20 mouse cellular contexts compared by ENCODE assay signal in genomic region chr19:47053471-47053870, GRCm38 (mm10). TPM values are rescaled to one million over a fixed set of nuclear protein-coding genes. Genes with fewer than 3 reads are reported as not detected.
DNase-seq lines count a peak whose midpoint lies in the region; ATAC-seq and TF ChIP-seq lines count a peak whose summit lies in the region.
"Had no signal": no experiment of that assay in that cellular context is flagged by ENCODE, and none has a peak within 500 bp of the region (broad histone marks: within the 10 kb centered on the region; RNA-seq: fewer than 3 reads in every experiment).

No protein-coding gene starts in this region.

- H3K27me3 ChIP-seq in liver, adult 2 months (ENCODE audit: control insufficient read depth, insufficient read depth, low read length), result no peaks in the 10 kb centered on the region
- no peaks in the 10 kb centered on the region for H3K27me3 ChIP-seq in intestine, embryonic 15.5 days (replicated peaks)
- no peaks in the 10 kb centered on the region for H3K27me3 ChIP-seq in kidney, embryonic 16.5 days (ENCODE audit: insufficient read depth, low read length)
- no peaks in the 10 kb centered on the region for H3K27me3 ChIP-seq in small intestine, adult 2 months (ENCODE audit: control insufficient read depth, insufficient read depth, low read length)
- no peaks in the 10 kb centered on the region for H3K27me3 ChIP-seq in lung, postnatal 0 days (replicated peaks; ENCODE audit: insufficient read depth, low read length)
- H3K27me3 ChIP-seq: forebrain, embryonic 12.5 days; liver, embryonic 15.5 days had no signal

- H3K79me2 ChIP-seq in liver, adult 2 months (ENCODE audit: control insufficient read depth, insufficient read depth, low read length), result peaks cover 4% of the 10 kb centered on the region; the same call in 1 of the 2 replicates

- no peak for TF ChIP-seq POLR2A in liver, adult 2 months (IDR thresholded peaks at IDR 0.05; ENCODE audit: extremely low read depth, insufficient read depth, low read length)
- no peak for TF ChIP-seq POLR2A in small intestine, adult 2 months (IDR thresholded peaks at IDR 0.05; ENCODE audit: low read depth, low read length)

- H3K9ac ChIP-seq in liver, adult 2 months (ENCODE audit: low read depth, low read length), result no peak overlapping the region
- no peak overlapping the region for H3K9ac ChIP-seq in intestine, embryonic 15.5 days
- no peak overlapping the region for H3K9ac ChIP-seq in kidney, embryonic 16.5 days (replicated peaks; ENCODE audit: low read length)
- no peak overlapping the region for H3K9ac ChIP-seq in lung, postnatal 0 days (replicated peaks; ENCODE audit: low read depth)
- H3K9ac ChIP-seq: forebrain, embryonic 12.5 days; hindbrain, embryonic 14.5 days; liver, embryonic 15.5 days had no signal

- H3K4me2 ChIP-seq in intestine, embryonic 15.5 days (replicated peaks), result no peak overlapping the region
- H3K4me2 ChIP-seq in kidney, embryonic 16.5 days (replicated peaks; ENCODE audit: low read depth, low read length), result no peak overlapping the region
- no peak overlapping the region for H3K4me2 ChIP-seq in lung, postnatal 0 days (replicated peaks; ENCODE audit: low read depth, low read length)
- H3K4me2 ChIP-seq: forebrain, embryonic 12.5 days; hindbrain, embryonic 14.5 days; liver, embryonic 15.5 days had no signal

- TF ChIP-seq CTCF in liver, adult 2 months (IDR thresholded peaks at IDR 0.05; ENCODE audit: low read depth, low read length), result no peak
- TF ChIP-seq CTCF in small intestine, adult 2 months (IDR thresholded peaks at IDR 0.05; ENCODE audit: extremely low read depth, insufficient read length, insufficient replicate concordance, low read depth, low read length), result no peak
- TF ChIP-seq CTCF in lung, postnatal 0 days (IDR thresholded peaks at IDR 0.05), result no peak

- H3K27ac ChIP-seq in liver, adult 2 months (replicated peaks; ENCODE audit: insufficient read depth, low read depth, low read length), result peak overlapping the region; percentile 61
- peak overlapping the region; percentile 27; the same call in 1 of the 2 replicates for H3K27ac ChIP-seq in intestine, embryonic 15.5 days
- peak overlapping the region; percentile 73 for H3K27ac ChIP-seq in kidney, embryonic 16.5 days (ENCODE audit: low read length)
- peak overlapping the region; percentile 81 for H3K27ac ChIP-seq in small intestine, adult 2 months (ENCODE audit: insufficient read depth, low read depth, low read length)
- no peak overlapping the region for H3K27ac ChIP-seq in lung, postnatal 0 days (ENCODE audit: low read length)
- H3K27ac ChIP-seq: forebrain, embryonic 12.5 days; heart, embryonic 10.5 days; hindbrain, embryonic 14.5 days; layer of hippocampus, adult 2 months; liver, embryonic 15.5 days had no signal

- peak; percentile 98 for DNase-seq in liver, adult 2 months (ENCODE audit: extremely low read depth, low read depth, low spot score)
- DNase-seq in liver, result no peak
- DNase-seq in lung, postnatal 0 days (ENCODE audit: low spot score), result no peak
- no peak for DNase-seq in thymus, postnatal 10 days (ENCODE audit: low spot score in 2 of 2)
- no peak for DNase-seq in cerebellum, postnatal 25 days
- DNase-seq: cerebellum, postnatal 10 days; gastrocnemius, postnatal 36 days; heart, postnatal 14 days; left cerebral cortex, postnatal 4 days; lung, postnatal 36 days; right cerebral cortex, adult 18-20 months; spleen, adult 18-20 months had no signal

- peak; percentile 69 for ATAC-seq in intestine, embryonic 15.5 days
- ATAC-seq in kidney, embryonic 16.5 days (ENCODE audit: low FRiP score, low TSS enrichment), result no peak; the same call in 1 of the 2 replicates
- ATAC-seq in lung, postnatal 0 days, result no peak

- TF ChIP-seq EP300 in lung, postnatal 0 days (IDR thresholded peaks at IDR 0.05), result no peak

- 25% methylated on average over 4 of the region's 4 CpGs for WGBS in liver, adult 2 months
- WGBS in intestine, embryonic 15.5 days, result 56% methylated on average over 4 of the region's 4 CpGs
- 56% methylated on average over 4 of the region's 4 CpGs for WGBS in kidney, embryonic 16.5 days
- WGBS in small intestine, adult 2 months, result 17% methylated on average over 4 of the region's 4 CpGs
- 70% methylated on average over 4 of the region's 4 CpGs for WGBS in lung, postnatal 0 days

- H3K9me3 ChIP-seq in intestine, embryonic 15.5 days, result no peaks in the 10 kb centered on the region
- no peaks in the 10 kb centered on the region for H3K9me3 ChIP-seq in kidney, embryonic 16.5 days (ENCODE audit: low read length)
- H3K9me3 ChIP-seq in lung, postnatal 0 days (ENCODE audit: low read length), result no peaks in the 10 kb centered on the region
- H3K9me3 ChIP-seq: forebrain, embryonic 12.5 days; heart, embryonic 10.5 days; liver, embryonic 15.5 days had no signal

- H3K36me3 ChIP-seq in liver, adult 2 months (ENCODE audit: control insufficient read depth, insufficient read depth, low read length), result no peaks in the 10 kb centered on the region; the same call in 1 of the 2 replicates
- H3K36me3 ChIP-seq in intestine, embryonic 15.5 days, result no peaks in the 10 kb centered on the region
- H3K36me3 ChIP-seq in kidney, embryonic 16.5 days (ENCODE audit: insufficient read depth, low read length), result no peaks in the 10 kb centered on the region
- no peaks in the 10 kb centered on the region for H3K36me3 ChIP-seq in small intestine, adult 2 months (ENCODE audit: control insufficient read depth, insufficient read depth, low read length)
- H3K36me3 ChIP-seq in lung, postnatal 0 days (ENCODE audit: insufficient read depth, low read length), result no peaks in the 10 kb centered on the region
- H3K36me3 ChIP-seq: forebrain, embryonic 12.5 days; heart, embryonic 10.5 days; liver, embryonic 15.5 days had no signal

- no peak overlapping the region for H3K4me3 ChIP-seq in liver, adult 2 months (ENCODE audit: insufficient read depth, low read depth, low read length)
- no peak overlapping the region for H3K4me3 ChIP-seq in intestine, embryonic 15.5 days (replicated peaks)
- no peak overlapping the region for H3K4me3 ChIP-seq in kidney, embryonic 16.5 days (ENCODE audit: low read length)
- no peak overlapping the region for H3K4me3 ChIP-seq in small intestine, adult 2 months (ENCODE audit: low read depth, low read length)
- H3K4me3 ChIP-seq in lung, postnatal 0 days (ENCODE audit: low read depth, low read length), result no peak overlapping the region
- H3K4me3 ChIP-seq: forebrain, embryonic 12.5 days; heart, embryonic 10.5 days; layer of hippocampus, adult 2 months; liver, embryonic 15.5 days had no signal

- H3K4me1 ChIP-seq in liver, adult 2 months (ENCODE audit: control insufficient read depth, insufficient read depth, low read length), result peaks cover 11% of the 10 kb centered on the region
- H3K4me1 ChIP-seq in intestine, embryonic 15.5 days (replicated peaks), result peaks cover 9% of the 10 kb centered on the region
- peaks cover 16% of the 10 kb centered on the region for H3K4me1 ChIP-seq in kidney, embryonic 16.5 days (ENCODE audit: insufficient read depth, low read length)
- H3K4me1 ChIP-seq in small intestine, adult 2 months (ENCODE audit: control insufficient read depth, insufficient read depth, insufficient read length, low read length), result peaks cover 10% of the 10 kb centered on the region; the same call in 1 of the 2 replicates
- 0 out of 2 replicates have a peak, but pooled peaks cover 4% of the 10 kb centered on the region for H3K4me1 ChIP-seq in lung, postnatal 0 days (ENCODE audit: insufficient read depth, low read depth, low read length)

RNA-seq across cellular contexts. Expression of gene Pcgf6, which starts 2.8 kb away (rescaled TPM):
- 3.6 and 5.9 TPM in 2 replicates for total RNA-seq in liver, adult 2 months (2014; rRNA removed)
- polyA plus RNA-seq in liver, adult 2 months (2012; rRNA removed), result 4.6 and 5.0 TPM in 2 replicates
- 18.9 and 19.5 TPM in 2 replicates for polyA plus RNA-seq in intestine, embryonic 15.5 days (2015; fragmentation: Nextera tagmentation; extraction: Ambion mirVana)
- polyA plus RNA-seq in kidney, embryonic 16.5 days (2015; fragmentation: Nextera tagmentation; extraction: Ambion mirVana), result 20.2 and 25.6 TPM in 2 replicates
- 4.1 and 4.4 TPM in 2 replicates for polyA plus RNA-seq in small intestine, adult 2 months (2012; rRNA removed)
- 6.8 and 7.5 TPM in 2 replicates for polyA plus RNA-seq in lung, postnatal 0 days (2015; fragmentation: Nextera tagmentation; extraction: Ambion mirVana)

RNA-seq across cellular contexts. Expression of gene Taf5, which starts 14.1 kb away (rescaled TPM):
- 2.3 and 2.6 TPM in 2 replicates for total RNA-seq in liver, adult 2 months (2014; rRNA removed)
- polyA plus RNA-seq in liver, adult 2 months (2012; rRNA removed), result 1.5 and 1.9 TPM in 2 replicates
- polyA plus RNA-seq in intestine, embryonic 15.5 days (2015; fragmentation: Nextera tagmentation; extraction: Ambion mirVana), result 5.0 and 5.5 TPM in 2 replicates
- 4.3 and 4.5 TPM in 2 replicates for polyA plus RNA-seq in kidney, embryonic 16.5 days (2015; fragmentation: Nextera tagmentation; extraction: Ambion mirVana)
- polyA plus RNA-seq in small intestine, adult 2 months (2012; rRNA removed), result 2.1 and 3.2 TPM in 2 replicates
- 2.1 and 2.3 TPM in 2 replicates for polyA plus RNA-seq in lung, postnatal 0 days (2015; fragmentation: Nextera tagmentation; extraction: Ambion mirVana)

RNA-seq across cellular contexts. Expression of gene Usmg5, which starts 37.0 kb away (rescaled TPM):
- total RNA-seq in liver, adult 2 months (2014; rRNA removed), result 264 and 266 TPM in 2 replicates
- 125 and 171 TPM in 2 replicates for polyA plus RNA-seq in liver, adult 2 months (2012; rRNA removed)
- 1,509 and 1,736 TPM in 2 replicates for polyA plus RNA-seq in intestine, embryonic 15.5 days (2015; fragmentation: Nextera tagmentation; extraction: Ambion mirVana)
- polyA plus RNA-seq in kidney, embryonic 16.5 days (2015; fragmentation: Nextera tagmentation; extraction: Ambion mirVana), result 1,146 and 1,154 TPM in 2 replicates
- polyA plus RNA-seq in small intestine, adult 2 months (2012; rRNA removed), result 17.8 and 34.7 TPM in 2 replicates
- polyA plus RNA-seq in lung, postnatal 0 days (2015; fragmentation: Nextera tagmentation; extraction: Ambion mirVana), result 1,028 and 1,084 TPM in 2 replicates

RNA-seq across cellular contexts. Expression of gene Pdcd11, which starts 37.1 kb away (rescaled TPM):
- 7.1 and 8.3 TPM in 2 replicates for total RNA-seq in liver, adult 2 months (2014; rRNA removed)
- 4.4 and 6.1 TPM in 2 replicates for polyA plus RNA-seq in liver, adult 2 months (2012; rRNA removed)
- polyA plus RNA-seq in intestine, embryonic 15.5 days (2015; fragmentation: Nextera tagmentation; extraction: Ambion mirVana), result 9.2 and 9.3 TPM in 2 replicates
- polyA plus RNA-seq in kidney, embryonic 16.5 days (2015; fragmentation: Nextera tagmentation; extraction: Ambion mirVana), result 9.3 and 10.3 TPM in 2 replicates
- 2.8 and 4.3 TPM in 2 replicates for polyA plus RNA-seq in small intestine, adult 2 months (2012; rRNA removed)
- 4.6 and 5.0 TPM in 2 replicates for polyA plus RNA-seq in lung, postnatal 0 days (2015; fragmentation: Nextera tagmentation; extraction: Ambion mirVana)

RNA-seq across cellular contexts. Expression of gene Nt5c2, which starts 38.5 kb away (rescaled TPM):
- total RNA-seq in liver, adult 2 months (2014; rRNA removed), result 12.6 and 14.8 TPM in 2 replicates
- polyA plus RNA-seq in liver, adult 2 months (2012; rRNA removed), result 7.4 and 7.5 TPM in 2 replicates
- 48.4 and 49.1 TPM in 2 replicates for polyA plus RNA-seq in intestine, embryonic 15.5 days (2015; fragmentation: Nextera tagmentation; extraction: Ambion mirVana)
- 77.5 and 89.4 TPM in 2 replicates for polyA plus RNA-seq in kidney, embryonic 16.5 days (2015; fragmentation: Nextera tagmentation; extraction: Ambion mirVana)
- 4.4 and 6.1 TPM in 2 replicates for polyA plus RNA-seq in small intestine, adult 2 months (2012; rRNA removed)
- polyA plus RNA-seq in lung, postnatal 0 days (2015; fragmentation: Nextera tagmentation; extraction: Ambion mirVana), result 45.3 and 45.5 TPM in 2 replicates
